Mouse (Mus musculus): ENCODE measurements around the gene Lsamp. TPM values are rescaled to one million over a fixed set of nuclear protein-coding genes. Genes with fewer than 3 reads are reported as not detected.
A peak's percentile ranks its signal among the peaks of the same experiment; 100 is the strongest.

Lsamp gene
- polyA plus RNA-seq, 1 experiment from 2014 or later: not detected

DNA sequence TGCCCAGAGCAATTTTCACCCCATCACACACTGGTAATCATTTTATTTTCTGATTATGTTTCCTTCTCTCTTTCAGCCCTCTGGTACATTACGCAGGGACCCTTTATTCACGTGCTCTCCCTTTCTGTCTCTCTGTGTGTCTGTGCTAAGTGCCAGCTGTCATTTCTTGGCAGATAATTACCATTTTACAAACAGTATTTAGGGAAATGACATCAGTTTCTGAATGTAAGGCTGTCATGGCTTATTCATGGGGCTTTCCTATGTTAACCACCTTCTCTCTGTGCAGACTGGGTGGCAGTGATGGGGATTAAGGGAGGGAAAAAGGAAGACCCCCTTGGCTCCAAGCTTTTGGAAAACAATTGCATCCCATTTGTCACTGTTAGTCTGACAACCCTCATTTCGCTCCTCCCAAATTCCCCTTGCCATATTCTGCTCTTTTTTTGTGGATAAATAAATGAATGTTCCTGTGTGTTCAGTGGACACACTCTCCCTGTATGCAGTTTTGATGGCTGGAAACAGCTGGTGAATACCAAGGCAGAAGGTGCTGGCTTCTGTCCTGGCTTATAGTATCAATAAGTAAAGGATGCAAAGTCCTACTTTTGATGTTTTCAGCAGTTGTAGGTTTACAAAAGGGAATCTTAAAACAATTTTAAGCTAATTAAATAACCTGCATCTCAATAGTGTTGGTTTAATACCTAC, 520.2 kb downstream of the Lsamp start:
- in situ Hi-C loops (cut with MboI; ENCODE audit: low pct_unique_long_range_greater_than_20kb): no loop called here
- CTCF ChIA-PET: no interaction called here
- H3K27me3 ChIP-seq: peaks cover 9% of the 10 kb centered on the region
- no peak for ATAC-seq
- TF ChIP-seq CTCF (IDR thresholded peaks at IDR 0.05): no peak
- no peak for DNase-seq (ENCODE audit: low read depth, low spot score)
- POLR2A ChIA-PET: no interaction called here

GRCm38 (mm10) chr16:40509146-40510030, 525.2 kb downstream of the Lsamp start:
- POLR2A ChIA-PET: no interaction called here
- in situ Hi-C loops (cut with MboI; ENCODE audit: low pct_unique_long_range_greater_than_20kb): no loop called here
- no peak for DNase-seq (ENCODE audit: low read depth, low spot score)
- ATAC-seq: no peak
- TF ChIP-seq CTCF (IDR thresholded peaks at IDR 0.05): no peak
- H3K27me3 ChIP-seq: peaks cover 4% of the 10 kb centered on the region
- CTCF ChIA-PET: no interaction called here

DNA sequence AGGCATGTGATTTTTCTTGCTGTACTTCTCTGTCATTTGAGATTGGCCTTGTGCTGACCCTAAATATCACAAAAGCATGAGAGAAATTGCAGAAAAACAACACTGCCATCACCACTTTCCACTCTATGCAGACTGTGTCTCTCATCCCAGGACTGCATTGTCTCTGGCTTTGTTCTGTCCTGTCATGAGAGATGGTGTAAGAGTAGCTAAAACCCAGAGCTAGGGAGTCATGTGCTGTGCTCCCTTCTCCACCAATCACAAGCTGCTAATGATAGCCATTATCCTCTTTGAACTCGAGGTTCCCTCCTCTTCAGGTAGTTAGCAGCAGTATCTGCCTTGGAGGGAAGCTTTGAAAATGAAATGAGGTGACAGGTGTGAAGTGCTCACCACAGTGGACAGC, 552.6 kb downstream of the Lsamp start:
- ChIA-PET CTCF (no interaction called here), POLR2A (no interaction called here)
- no peak for DNase-seq (ENCODE audit: low read depth, low spot score)
- no peak for TF ChIP-seq CTCF (IDR thresholded peaks at IDR 0.05)
- H3K27me3 ChIP-seq: no peaks in the 10 kb centered on the region
- no peak for ATAC-seq
- in situ Hi-C loops (cut with MboI; ENCODE audit: low pct_unique_long_range_greater_than_20kb): no loop called here

DNA sequence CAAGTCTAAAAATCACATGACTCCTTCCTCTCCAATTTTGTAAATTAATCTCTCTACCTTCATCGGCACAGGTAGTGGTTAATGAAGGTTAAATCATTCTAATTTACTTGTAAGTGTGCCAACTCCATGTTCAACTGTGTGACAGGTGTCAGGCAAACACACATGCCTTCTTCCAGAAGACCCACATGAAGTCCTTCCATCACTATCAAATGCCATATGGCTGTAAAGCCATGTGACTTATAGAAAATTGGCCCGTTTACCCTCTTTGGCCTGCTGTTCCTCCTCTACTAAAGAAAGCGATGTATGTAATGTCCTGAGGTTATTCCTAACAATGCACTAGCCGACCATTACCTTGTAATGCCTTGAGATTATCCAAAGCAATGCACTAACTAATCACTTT, 565.5 kb downstream of the Lsamp start:
- CTCF ChIA-PET: no interaction called here
- DNase-seq (ENCODE audit: low read depth, low spot score) (no peak), ATAC-seq (no peak)
- in situ Hi-C loops (cut with MboI; ENCODE audit: low pct_unique_long_range_greater_than_20kb): no loop called here
- POLR2A ChIA-PET: interaction anchor here (0.7 kb wide), 1 partner anchor 37 kb away, joined by 4 read pairs; no protein-coding TSS in a partner anchor
- TF ChIP-seq CTCF (IDR thresholded peaks at IDR 0.05): no peak
- no peaks in the 10 kb centered on the region for H3K27me3 ChIP-seq

- DNase-seq (ENCODE audit: low read depth, low spot score) (no peak), ATAC-seq (no peak)
- ChIA-PET POLR2A (no interaction called here), CTCF (no interaction called here)
- in situ Hi-C loops (cut with MboI; ENCODE audit: low pct_unique_long_range_greater_than_20kb): no loop called here
- H3K27me3 ChIP-seq: no peaks in the 10 kb centered on the region
- TF ChIP-seq CTCF (IDR thresholded peaks at IDR 0.05): no peak
Measured at GRCm38 (mm10) chr16:40555608-40556007, 571.4 kb downstream of the Lsamp start.

- no peaks in the 10 kb centered on the region for H3K27me3 ChIP-seq
- DNase-seq (ENCODE audit: low read depth, low spot score): no peak
- no peak for TF ChIP-seq CTCF (IDR thresholded peaks at IDR 0.05)
- no peak for ATAC-seq
- in situ Hi-C loops (cut with MboI; ENCODE audit: low pct_unique_long_range_greater_than_20kb): no loop called here
- CTCF ChIA-PET: no interaction called here
- POLR2A ChIA-PET: no interaction called here
Measured at GRCm38 (mm10) chr16:40557680-40558249, 573.6 kb downstream of the Lsamp start.

DNA sequence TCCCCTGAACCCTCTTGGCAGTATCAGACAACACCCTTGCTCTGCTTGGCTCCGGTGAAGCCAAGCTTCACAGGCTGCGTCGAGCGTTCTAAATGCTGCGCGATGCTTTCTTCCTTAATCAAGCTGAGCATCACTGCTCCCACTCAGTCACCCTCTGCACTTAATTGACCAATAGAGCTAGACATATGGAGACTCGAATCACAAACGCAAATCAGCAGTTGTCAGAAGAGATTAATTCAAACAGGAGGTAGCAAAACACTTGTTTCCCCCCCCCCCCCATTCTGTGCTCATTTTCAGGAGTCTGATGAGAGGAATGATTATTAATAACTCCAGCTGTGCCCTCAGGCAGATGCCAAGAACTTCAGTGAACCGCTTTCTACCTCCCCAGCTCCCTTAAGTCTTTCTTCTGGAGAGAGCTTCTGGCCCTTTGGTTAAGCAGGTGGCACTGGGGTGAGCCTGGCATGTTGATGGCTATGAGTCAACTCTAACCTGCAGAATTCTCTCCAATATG, 583.3 kb downstream of the Lsamp start:
- ATAC-seq (no peak), DNase-seq (ENCODE audit: low read depth, low spot score) (no peak)
- H3K27me3 ChIP-seq: no peaks in the 10 kb centered on the region
- in situ Hi-C loops (cut with MboI; ENCODE audit: low pct_unique_long_range_greater_than_20kb): no loop called here
- no peak for TF ChIP-seq CTCF (IDR thresholded peaks at IDR 0.05)
- POLR2A ChIA-PET: no interaction called here
- CTCF ChIA-PET: no interaction called here

- in situ Hi-C loops (cut with MboI; ENCODE audit: low pct_unique_long_range_greater_than_20kb): no loop called here
Measured at GRCm38 (mm10) chr16:40572085-40572745, 588.1 kb downstream of the Lsamp start.

GRCm38 (mm10) chr16:40582076-40582475, 597.9 kb downstream of the Lsamp start:
- in situ Hi-C loops (cut with MboI; ENCODE audit: low pct_unique_long_range_greater_than_20kb): no loop called here
- no peak for ATAC-seq
- POLR2A ChIA-PET: no interaction called here
- peak; percentile 11 for TF ChIP-seq CTCF (IDR thresholded peaks at IDR 0.05)
- DNase-seq (ENCODE audit: low read depth, low spot score): no peak
- no peaks in the 10 kb centered on the region for H3K27me3 ChIP-seq
- CTCF ChIA-PET: no interaction called here

More at GRCm38 (mm10) chr16:40572085-40572745, 588.1 kb downstream of the Lsamp start:
- CTCF ChIA-PET: no interaction called here
- ATAC-seq (no peak), DNase-seq (ENCODE audit: low read depth, low spot score) (no peak)
- no peaks in the 10 kb centered on the region for H3K27me3 ChIP-seq
- TF ChIP-seq CTCF (IDR thresholded peaks at IDR 0.05): no peak
- POLR2A ChIA-PET: no interaction called here

DNA sequence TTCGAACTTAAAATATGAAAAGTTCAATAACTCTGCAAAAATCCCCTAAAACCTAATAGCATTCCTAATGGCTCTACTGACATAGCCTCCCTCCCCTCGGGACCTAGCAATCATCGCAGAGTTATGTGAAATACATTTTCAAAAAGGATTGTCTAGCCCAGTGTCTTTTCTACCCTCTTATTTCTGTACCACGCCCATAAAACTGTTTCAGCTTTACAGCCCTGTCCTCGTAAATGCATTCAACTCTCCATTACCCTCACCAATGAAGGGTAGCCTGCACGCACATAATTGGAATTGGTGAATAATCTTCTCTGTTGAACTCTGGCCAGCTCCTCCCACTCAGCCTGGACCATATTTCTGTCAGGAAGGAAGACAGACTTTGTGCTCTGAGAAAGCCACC, 609.0 kb downstream of the Lsamp start:
- ChIA-PET CTCF (no interaction called here), POLR2A (interaction anchor here (0.6 kb wide), 1 partner anchor 32 kb away, joined by 3 read pairs; no protein-coding TSS in a partner anchor)
- ATAC-seq (no peak), DNase-seq (ENCODE audit: low read depth, low spot score) (no peak)
- H3K27me3 ChIP-seq: no peaks in the 10 kb centered on the region
- in situ Hi-C loops (cut with MboI; ENCODE audit: low pct_unique_long_range_greater_than_20kb): no loop called here
- no peak for TF ChIP-seq CTCF (IDR thresholded peaks at IDR 0.05)

Measured in Patski (cell line).